Mouse (Mus musculus) lung, embryonic 16.5 days (tissue): Measurements from ENCODE around the gene Ifrd2. TPM values are rescaled to one million over a fixed set of nuclear protein-coding genes. Genes with fewer than 3 reads are reported as not detected.
"Not testable (repeated sequence)": the region's sequence is repeated elsewhere in the genome, so short reads cannot be mapped to it uniquely, and the experiment has no call there.

Source experiments
- ATAC-seq: fragments of 200-750 bp; cut with Nextera tagmentation; 2 replicates; pipeline ENCODE4 v1.8.0; 2017; ENCODE audit warnings: low read depth, mild to moderate bottlenecking, moderate library complexity
- H3K27ac ChIP-seq: fragments of 300-500 bp; sonication (generic); 2 replicates; pipeline ENCODE4 v1.5.1; 2014; ENCODE audit warnings: mild to moderate bottlenecking, control low read depth, low read length
- H3K27me3 ChIP-seq: fragments of 300-500 bp; sonication (generic); 2 replicates; pipeline ENCODE4 v1.6.1; 2014; ENCODE audit warnings: low read depth, low read length, mixed read lengths; ENCODE audit not compliant: control insufficient read depth, insufficient read depth
- H3K36me3 ChIP-seq: fragments of 300-500 bp; sonication (generic); 2 replicates; pipeline ENCODE4 v1.6.1; 2014; ENCODE audit warnings: low read length; ENCODE audit not compliant: control insufficient read depth, insufficient read depth
- H3K4me1 ChIP-seq: fragments of 300-500 bp; sonication (generic); replicated peaks from 2 replicates; pipeline ENCODE4 v1.6.1; 2014; ENCODE audit warnings: low read length, mixed read lengths; ENCODE audit not compliant: control insufficient read depth, insufficient read depth
- H3K4me2 ChIP-seq: fragments of 300-500 bp; sonication (generic); 2 replicates; pipeline ENCODE4 v1.6.1; 2014; ENCODE audit warnings: low read depth, low read length, control low read depth
- H3K4me3 ChIP-seq: fragments of 300-500 bp; sonication (generic); 2 replicates; pipeline ENCODE4 v1.5.1; 2014; ENCODE audit warnings: mild to moderate bottlenecking, low read length, control low read depth
- H3K9ac ChIP-seq: fragments of 300-500 bp; sonication (generic); 2 replicates; pipeline ENCODE4 v1.6.1; 2014; ENCODE audit warnings: low read length, control low read depth
- H3K9me3 ChIP-seq: fragments of 300-500 bp; sonication (generic); 2 replicates; pipeline ENCODE4 v1.6.1; 2016; ENCODE audit warnings: low read length; ENCODE audit not compliant: control insufficient read depth
- WGBS: fragments of 180-500 bp; shearing (Covaris S2); extraction: QIAGEN DNeasy Blood & Tissue Kit; methylation state at CpG from one replicate; pipeline ENCODE4 v1.1.7; 2014; 5-methylcytosine and 5-hydroxymethylcytosine counted together
- polyA plus RNA-seq: library from polyadenylated mRNA; unstranded; fragments of >200 nt; fragmentation: Nextera tagmentation; extraction: Ambion mirVana; gene quantifications from 2 replicates; pipeline ENCODE4 v1.2.1, GENCODE M21; 2015

The Ifrd2 gene
- polyA plus RNA-seq, 1 experiment from 2014 or later = 44.1 TPM

DNA sequence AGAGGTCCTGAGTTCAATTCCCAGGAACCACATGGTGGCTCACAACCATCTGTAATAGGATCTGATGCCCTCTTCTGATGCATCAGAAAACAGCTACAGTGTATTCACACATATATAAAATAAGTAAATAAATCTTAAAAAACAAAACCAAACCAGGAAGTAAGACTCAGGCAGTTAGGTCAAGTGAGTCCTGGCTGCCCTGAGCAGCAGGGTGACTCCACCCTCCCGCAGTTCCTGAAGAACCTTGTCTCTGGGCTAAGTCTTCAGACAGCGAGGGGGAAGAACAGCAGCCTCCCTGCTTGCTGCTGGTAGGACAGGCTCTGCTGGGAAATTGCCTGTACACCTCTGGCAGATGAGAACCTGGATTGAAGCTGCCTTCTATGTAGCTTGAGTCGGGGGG lies 31.1 kb upstream of the Ifrd2 start:
- Histone ChIP-seq H3K27ac (no peak overlapping the region), H3K4me2 (peak overlapping the region; percentile 91), H3K4me1 (peaks cover 38% of the 10 kb centered on the region), H3K4me3 (peak overlapping the region; percentile 83), H3K9me3 (no peaks in the 10 kb centered on the region), H3K36me3 (peaks cover 28% of the 10 kb centered on the region), H3K27me3 (no peaks in the 10 kb centered on the region), H3K9ac (peak overlapping the region; percentile 91)
- no peak for ATAC-seq
- 53% methylated on average over 3 of the region's 3 CpGs for WGBS

DNA sequence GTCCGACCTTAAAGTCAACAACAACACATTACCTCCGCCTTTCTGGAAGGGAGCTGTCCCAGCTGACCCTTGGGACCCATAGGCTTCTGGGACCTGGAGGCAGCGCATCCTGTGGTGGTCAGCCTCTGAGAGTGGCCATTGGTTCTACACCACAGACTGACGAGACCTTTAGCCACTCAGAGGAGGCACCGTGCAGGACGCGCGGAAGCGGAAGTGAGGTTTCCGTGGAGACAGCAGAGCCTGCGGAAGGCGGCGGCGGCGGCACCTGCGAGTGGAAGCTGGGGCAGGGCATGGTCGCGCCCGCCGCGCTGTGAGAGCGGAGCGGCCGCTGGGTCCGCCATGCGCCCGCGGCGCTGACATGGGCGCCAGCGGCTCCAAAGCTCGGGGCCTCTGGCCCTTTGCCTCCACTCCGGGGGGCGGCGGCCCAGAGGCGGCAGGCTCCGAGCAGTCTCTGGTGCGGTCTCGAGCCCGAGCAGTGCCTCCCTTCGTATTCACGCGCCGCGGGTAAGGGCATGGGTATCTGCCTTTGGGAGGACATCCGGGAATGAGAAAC lies 24.3 kb upstream of the Ifrd2 start, which contains the start of gene Tusc2:
Gene Tusc2 (plus strand): TSS at position 227 of the 553 bp plus-strand sequence.
- Histone ChIP-seq H3K4me1 (peaks cover 25% of the 10 kb centered on the region), H3K36me3 (peaks cover 34% of the 10 kb centered on the region)
- WGBS = 0% methylated on average over 42 of the region's 46 CpGs

DNA sequence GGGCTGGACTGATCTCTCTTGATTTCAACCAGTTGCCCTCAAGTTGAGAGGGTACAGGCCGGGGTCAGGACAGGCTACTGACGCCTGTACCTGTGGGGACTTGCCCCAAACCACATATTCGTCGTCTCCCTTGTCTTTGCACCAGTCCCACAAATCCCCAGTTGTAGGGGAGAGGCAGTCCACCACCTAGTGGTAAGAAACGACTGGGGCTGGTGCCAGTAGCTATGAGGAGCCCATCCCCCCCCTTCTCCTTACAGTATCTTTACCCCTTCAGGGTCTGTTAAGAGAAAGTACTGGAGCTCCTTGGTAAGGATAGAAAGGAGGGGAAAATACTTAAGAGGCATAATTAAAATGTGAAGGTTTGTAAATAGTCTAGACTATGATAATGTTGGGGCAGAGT lies 21.9 kb upstream of the Ifrd2 start:
- Histone ChIP-seq H3K27ac (peak overlapping the region; percentile 10; the same call in 1 of the 2 replicates), H3K9ac (peak overlapping the region; percentile 0), H3K4me1 (peaks cover 34% of the 10 kb centered on the region), H3K4me3 (peak overlapping the region; percentile 7), H3K36me3 (peaks cover 21% of the 10 kb centered on the region), H3K4me2 (peak overlapping the region; percentile 43)
- not testable (repeated sequence) for H3K9me3 ChIP-seq, ATAC-seq, H3K27me3 ChIP-seq
- WGBS = 53% methylated on average over 5 of the region's 5 CpGs

More for the DNA sequence above, 24.3 kb upstream of the Ifrd2 start, which contains the start of gene Tusc2:
- Histone ChIP-seq H3K27ac (peak within 1 kb of the TSS; percentile 56; the same call in 1 of the 2 replicates), H3K27me3 (no peaks in the 10 kb centered on the region), H3K9me3 (no peaks in the 10 kb centered on the region), H3K4me3 (peak within 1 kb of the TSS; percentile 84), H3K4me2 (peak within 1 kb of the TSS; percentile 72), H3K9ac (peak within 1 kb of the TSS; percentile 80)
- peak; percentile 93 for ATAC-seq

DNA sequence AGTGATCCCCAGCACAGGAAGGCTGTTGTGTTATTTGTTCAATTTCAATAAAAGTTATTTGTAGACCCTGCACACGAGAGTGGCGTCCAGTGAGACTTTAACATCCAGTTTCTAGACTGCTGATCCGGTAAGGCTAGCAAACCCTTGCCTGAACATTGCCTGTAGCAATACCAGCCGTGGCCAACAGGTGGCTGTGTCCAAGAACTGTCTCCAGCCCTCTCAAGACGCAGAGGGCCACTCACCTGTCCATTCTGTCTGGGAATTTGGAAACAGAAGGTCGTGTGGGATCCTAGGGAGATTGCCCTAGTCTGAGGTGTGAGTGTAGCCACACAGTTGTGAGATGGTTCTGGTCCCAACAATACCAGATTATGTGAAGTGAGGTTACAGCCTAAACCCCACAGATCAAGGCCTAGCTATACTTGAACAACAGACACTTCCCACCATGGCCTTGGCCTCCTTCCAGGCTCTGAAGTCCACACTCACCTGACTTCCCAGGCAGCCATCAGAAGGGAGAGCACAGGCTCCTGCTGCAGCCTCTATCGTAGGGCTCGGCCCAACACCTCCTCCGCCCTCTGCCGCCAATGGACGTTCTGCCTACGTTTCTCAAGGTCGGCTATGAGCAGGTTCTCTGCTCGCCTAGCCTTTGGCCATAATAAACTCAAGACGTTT lies 21.3 kb upstream of the Ifrd2 start:
- Histone ChIP-seq H3K27me3 (no peaks in the 10 kb centered on the region), H3K9me3 (no peaks in the 10 kb centered on the region), H3K4me2 (peak overlapping the region; percentile 47), H3K4me3 (peak overlapping the region; percentile 23), H3K4me1 (peaks cover 41% of the 10 kb centered on the region), H3K36me3 (peaks cover 15% of the 10 kb centered on the region), H3K27ac (peak overlapping the region; percentile 83), H3K9ac (peak overlapping the region; percentile 43)
- ATAC-seq = no peak
- WGBS = 47% methylated on average over 15 of the region's 15 CpGs

DNA sequence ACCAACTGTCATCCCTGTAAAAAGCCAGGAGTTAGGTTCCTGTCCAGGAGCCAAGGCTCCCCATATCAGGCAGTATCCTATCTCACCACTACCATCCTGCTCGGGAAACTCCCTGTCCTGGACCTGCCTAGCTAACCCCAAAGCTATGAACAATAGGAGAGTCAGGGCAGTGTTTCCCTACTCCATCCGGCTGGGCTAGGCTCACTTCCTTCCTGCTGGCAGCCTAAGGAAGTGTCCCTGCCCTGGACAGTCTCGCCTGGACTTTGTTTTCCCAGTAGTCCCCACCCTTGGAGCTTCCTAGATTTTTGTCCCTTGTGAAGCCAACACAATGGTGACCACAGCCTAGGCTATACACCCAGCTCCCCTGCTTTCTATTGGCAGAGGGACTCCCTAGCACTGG lies 20.6 kb upstream of the Ifrd2 start:
- H3K27ac ChIP-seq = peak overlapping the region; percentile 95
- H3K36me3 ChIP-seq = peaks cover 11% of the 10 kb centered on the region
- H3K9ac ChIP-seq = no peak overlapping the region
- H3K4me3 ChIP-seq = peak overlapping the region; percentile 23
- WGBS = 64% methylated on average over 3 of the region's 3 CpGs
- peak; percentile 23 for ATAC-seq
- no peaks in the 10 kb centered on the region for H3K9me3 ChIP-seq
- H3K4me1 ChIP-seq = peaks cover 47% of the 10 kb centered on the region
- no peaks in the 10 kb centered on the region for H3K27me3 ChIP-seq
- H3K4me2 ChIP-seq = peak overlapping the region; percentile 71

DNA sequence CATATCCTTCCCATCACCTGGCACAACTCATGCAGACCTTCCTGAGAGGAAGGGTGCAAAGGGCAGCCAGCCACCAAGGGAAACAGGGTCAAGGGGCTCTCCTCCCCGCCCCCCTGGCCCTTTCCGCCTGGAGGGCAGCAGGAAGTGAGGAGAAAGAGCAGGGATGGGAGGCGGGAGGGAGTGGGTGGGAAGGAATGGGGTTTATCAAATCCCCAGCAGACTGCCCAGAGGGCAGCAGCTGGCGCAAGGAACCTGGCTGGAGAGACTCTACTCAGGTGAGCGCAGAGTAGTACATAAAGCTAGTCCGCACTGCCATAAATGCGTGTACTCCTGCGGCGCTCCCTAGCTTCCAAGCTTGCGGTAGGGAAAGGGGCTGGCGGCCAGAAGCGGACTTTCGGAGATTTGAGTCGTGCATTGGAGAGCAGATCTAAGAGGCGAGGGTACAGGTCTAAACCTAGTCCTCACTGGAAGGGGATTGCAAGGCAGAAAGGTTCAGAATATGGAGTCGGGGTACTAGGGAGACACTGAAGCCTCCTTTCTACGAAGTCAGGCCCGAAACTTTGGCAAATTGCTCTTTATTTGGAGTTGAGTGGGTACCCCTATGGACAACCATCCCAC lies 19.6 kb upstream of the Ifrd2 start, which contains the start of gene Hyal2:
Gene Hyal2 (plus strand): TSS at position 244 of the 618 bp plus-strand sequence.
- H3K27ac ChIP-seq = peak within 1 kb of the TSS; percentile 95
- WGBS = 10% methylated on average over 18 of the region's 18 CpGs
- peaks cover 43% of the 10 kb centered on the region for H3K4me1 ChIP-seq
- H3K4me2 ChIP-seq = peak within 1 kb of the TSS; percentile 71
- H3K9ac ChIP-seq = peak within 1 kb of the TSS; percentile 81
- ATAC-seq = no peak
- H3K36me3 ChIP-seq = peaks cover 15% of the 10 kb centered on the region
- no peaks in the 10 kb centered on the region for H3K9me3 ChIP-seq
- peak within 1 kb of the TSS; percentile 66 for H3K4me3 ChIP-seq
- no peaks in the 10 kb centered on the region for H3K27me3 ChIP-seq

DNA sequence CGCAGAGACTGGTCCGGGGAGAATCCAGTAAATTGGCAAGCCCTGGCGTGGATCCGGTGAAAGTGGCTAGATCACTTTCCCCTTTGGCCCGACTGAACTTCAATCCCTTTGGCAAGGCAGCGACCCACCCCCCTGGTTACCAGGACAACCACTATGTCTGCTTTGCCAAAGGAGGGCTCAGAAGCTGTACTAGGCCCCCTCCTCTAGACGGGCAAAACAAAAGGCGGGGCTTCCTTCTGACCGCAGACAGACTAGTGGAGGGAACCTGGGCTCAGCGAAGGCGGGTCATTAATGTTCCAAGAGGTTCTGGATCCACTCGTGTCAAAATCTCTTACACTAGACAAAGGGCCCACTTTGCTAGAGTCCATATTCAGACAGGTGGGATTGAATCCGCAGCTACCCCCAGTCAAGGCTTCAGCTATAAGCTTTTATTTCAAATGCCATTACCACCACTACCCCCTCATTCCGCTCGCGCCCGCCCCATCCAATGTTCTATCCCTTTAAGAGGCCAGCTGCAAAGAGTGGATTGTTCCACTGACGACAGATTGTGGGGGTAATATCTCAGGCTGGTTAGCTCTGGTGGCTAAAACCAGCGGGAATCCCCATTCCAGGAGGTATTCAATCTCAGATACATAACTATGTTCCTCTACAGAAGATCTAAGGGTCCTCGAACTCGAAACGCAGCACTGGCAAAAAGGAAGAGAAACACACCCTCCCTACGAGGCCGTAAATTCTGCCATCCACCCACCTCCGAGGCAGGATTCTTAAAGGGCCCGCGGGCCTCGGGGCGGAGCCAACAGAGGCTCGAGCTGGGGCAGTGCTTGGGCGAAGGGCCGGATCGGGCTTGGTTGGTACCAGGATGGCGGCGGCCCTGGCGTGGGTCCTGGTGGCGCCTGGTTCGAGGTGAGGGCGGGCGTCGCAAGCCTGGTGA lies 18.8 kb upstream of the Ifrd2 start:
- WGBS = under 1% methylated on average over 41 of the region's 41 CpGs
- no peaks in the 10 kb centered on the region for H3K9me3 ChIP-seq
- H3K27ac ChIP-seq = peak overlapping the region; percentile 95
- H3K36me3 ChIP-seq = peaks cover 19% of the 10 kb centered on the region
- H3K9ac ChIP-seq = peak overlapping the region; percentile 81
- peak overlapping the region; percentile 71 for H3K4me2 ChIP-seq
- no peaks in the 10 kb centered on the region for H3K27me3 ChIP-seq
- H3K4me1 ChIP-seq = peaks cover 41% of the 10 kb centered on the region
- peak overlapping the region; percentile 66 for H3K4me3 ChIP-seq
- peak; percentile 86 for ATAC-seq

DNA sequence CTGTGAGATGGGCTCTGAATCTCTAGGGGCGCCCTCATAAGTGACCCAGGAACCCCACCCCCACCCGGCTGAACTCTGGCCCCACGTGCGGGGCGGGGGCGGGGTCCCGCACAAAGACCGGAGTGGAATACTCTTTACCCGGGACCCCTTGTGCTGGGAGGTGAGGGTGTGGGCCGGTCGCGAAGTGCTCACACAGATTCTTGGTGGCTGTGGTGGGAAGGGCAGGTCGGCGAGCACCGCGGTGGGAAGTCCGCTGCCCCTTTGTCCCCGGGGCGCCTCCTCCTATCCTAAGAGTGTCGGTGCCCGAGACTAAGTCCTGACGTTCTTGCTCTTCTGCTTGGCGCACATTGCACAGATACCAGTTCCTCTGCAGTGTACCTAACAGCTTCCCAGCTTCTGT lies 18.2 kb upstream of the Ifrd2 start:
- peak; percentile 12 for ATAC-seq
- peak overlapping the region; percentile 81 for H3K9ac ChIP-seq
- 0% methylated on average over 19 of the region's 23 CpGs for WGBS
- H3K4me2 ChIP-seq = peak overlapping the region; percentile 71
- H3K36me3 ChIP-seq = peaks cover 21% of the 10 kb centered on the region
- no peaks in the 10 kb centered on the region for H3K9me3 ChIP-seq
- peak overlapping the region; percentile 66 for H3K4me3 ChIP-seq
- H3K4me1 ChIP-seq = peaks cover 36% of the 10 kb centered on the region
- no peaks in the 10 kb centered on the region for H3K27me3 ChIP-seq
- H3K27ac ChIP-seq = peak overlapping the region; percentile 95
